Mouse (Mus musculus): ENCODE measurements around the gene Chrna7.

The Chrna7 gene

DNA sequence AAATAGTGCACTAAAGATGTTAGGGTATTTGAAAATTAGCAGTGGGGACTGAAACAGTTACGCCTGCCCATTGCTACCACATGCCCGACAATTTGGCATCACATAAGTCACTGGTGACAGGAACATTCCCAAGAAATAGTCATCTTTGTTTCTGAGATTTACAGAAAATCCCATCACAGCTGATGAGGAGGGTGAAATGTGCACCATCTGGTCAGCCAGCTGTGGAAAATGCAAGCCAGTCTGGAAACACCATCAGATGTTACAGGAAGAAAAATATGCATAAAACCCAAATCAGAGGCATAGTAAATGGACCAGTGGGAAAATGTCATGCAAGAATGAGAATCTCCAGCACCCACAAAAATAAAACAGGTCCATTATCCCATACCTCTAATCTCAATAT, 151.4 kb downstream of the Chrna7 start:
- DNase-seq = no peak

Measured in kidney, postnatal 36 days (tissue).